Mouse (Mus musculus) spleen, adult 2 months (tissue): Measurements from ENCODE around the gene Tcaim.

Experiments used
- CTCF ChIP-seq: fragments of 200-500 bp; IDR thresholded peaks from 2 replicates; pipeline ENCODE4 v1.5.1; 2011; ENCODE audit warnings: mild to moderate bottlenecking, inconsistent platforms; ENCODE audit not compliant: insufficient read depth, insufficient read length, insufficient replicate concordance; ENCODE audit errors: extremely low read depth
- POLR2A ChIP-seq: fragments of 200-500 bp; IDR thresholded peaks from 2 replicates; pipeline ENCODE4 v1.6.1; 2011; ENCODE audit warnings: low read depth, low read length, inconsistent platforms

DNA sequence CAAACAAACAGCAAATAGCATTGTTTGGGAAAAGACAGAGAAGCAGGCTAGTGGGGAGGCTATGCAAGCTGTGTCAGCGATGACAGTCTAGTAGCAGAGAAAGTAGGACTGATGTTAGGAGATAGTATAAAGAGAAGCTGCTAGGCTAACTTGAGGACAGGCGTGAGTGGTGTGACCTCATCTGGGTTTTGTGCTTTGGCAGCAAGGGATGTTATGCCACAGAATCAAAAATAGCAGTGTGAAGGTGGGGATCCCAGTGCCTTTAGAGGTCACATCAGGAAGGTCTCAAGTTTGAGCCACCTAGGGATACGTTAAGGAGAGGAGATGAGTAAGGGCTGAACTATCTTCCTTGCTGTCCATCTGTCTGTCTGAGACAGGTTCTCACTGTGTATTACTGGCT, 4.9 kb downstream of the Tcaim start:
- TF ChIP-seq CTCF (no peak), POLR2A (no peak)
